Mouse (Mus musculus) heart, postnatal 0 days (tissue): ENCODE measurements around the gene Nup188. TPM values are rescaled to one million over a fixed set of nuclear protein-coding genes. Genes with fewer than 3 reads are reported as not detected.

Experiments
- ATAC-seq: fragments of 200-750 bp; cut with Nextera tagmentation; 2 replicates; pipeline ENCODE4 v1.8.0; 2017; ENCODE audit warnings: low read depth, moderate number of reproducible peaks, moderate library complexity; ENCODE audit not compliant: insufficient read depth
- DNase-seq: peaks from one replicate; pipeline ENCODE4 v3.0.0-alpha.2; 2016; ENCODE audit warnings: low spot score
- H3K27ac ChIP-seq: fragments of 300-500 bp; sonication (generic); 2 replicates; pipeline ENCODE4 v1.5.1; 2014; ENCODE audit warnings: low read depth, mild to moderate bottlenecking
- H3K27me3 ChIP-seq: fragments of 300-500 bp; sonication (generic); 2 replicates; pipeline ENCODE4 v1.6.1; 2014; ENCODE audit warnings: low read length, mixed read lengths; ENCODE audit not compliant: control insufficient read depth, insufficient read depth
- H3K36me3 ChIP-seq: fragments of 300-500 bp; sonication (generic); replicated peaks from 2 replicates; pipeline ENCODE4 v1.6.1; 2014; ENCODE audit warnings: low read length, mixed read lengths; ENCODE audit not compliant: control insufficient read depth, insufficient read depth
- H3K4me1 ChIP-seq: fragments of 300-500 bp; sonication (generic); 2 replicates; pipeline ENCODE4 v1.6.1; 2014; ENCODE audit warnings: antibody characterized with exemption; ENCODE audit not compliant: control insufficient read depth, insufficient read depth
- H3K4me2 ChIP-seq: fragments of 300-500 bp; sonication (generic); 2 replicates; pipeline ENCODE4 v1.6.1; 2014; ENCODE audit warnings: low read depth, mild to moderate bottlenecking, low read length, moderate library complexity
- H3K4me3 ChIP-seq: fragments of 300-500 bp; sonication (generic); 2 replicates; pipeline ENCODE4 v1.5.1; 2014; ENCODE audit warnings: low read depth, low read length
- H3K9ac ChIP-seq: fragments of 300-500 bp; sonication (generic); replicated peaks from 2 replicates; pipeline ENCODE4 v1.6.1; 2014; ENCODE audit warnings: low read depth, low read length, mixed read lengths
- H3K9me3 ChIP-seq: fragments of 300-500 bp; sonication (generic); replicated peaks from 2 replicates; pipeline ENCODE4 v1.6.1; 2016; ENCODE audit warnings: low read length; ENCODE audit not compliant: control insufficient read depth
- CTCF ChIP-seq: IDR thresholded peaks from 2 replicates; pipeline ENCODE4 v1.5.1; 2016; ENCODE audit warnings: antibody characterized with exemption, control low read depth, low read depth
- EP300 ChIP-seq: IDR thresholded peaks from 2 replicates; pipeline ENCODE4 v1.6.1; 2016; ENCODE audit warnings: antibody characterized with exemption, low read depth
- WGBS: fragments of 180-500 bp; shearing (Covaris S2); extraction: QIAGEN DNeasy Blood & Tissue Kit; methylation state at CpG from one replicate; pipeline ENCODE4 v1.1.7; 2014; 5-methylcytosine and 5-hydroxymethylcytosine counted together
- polyA plus RNA-seq: library from polyadenylated mRNA; unstranded; fragments of >200 nt; fragmentation: Nextera tagmentation; extraction: Ambion mirVana; gene quantifications from 2 replicates; pipeline ENCODE4 v1.2.1, GENCODE M21; 2015
- total RNA-seq: library from RNA; depleted of rRNA; stranded (reverse); fragments of >200 nt; gene quantifications from 2 replicates; pipeline ENCODE4 v1.2.3, GENCODE M21; 2014; ENCODE audit warnings: low replicate concordance

The Nup188 gene
- total and polyA plus RNA-seq, 2 experiments from 2014 or later: 10.5 to 24.6 TPM

- H3K4me2 ChIP-seq: no peak overlapping the region
- H3K9me3 ChIP-seq: no peaks in the 10 kb centered on the region
- no peaks in the 10 kb centered on the region for H3K27me3 ChIP-seq
- H3K4me1 ChIP-seq: no peaks in the 10 kb centered on the region
- H3K9ac ChIP-seq: no peak overlapping the region
- ATAC-seq (no peak), DNase-seq (no peak)
- no peak overlapping the region for H3K27ac ChIP-seq
- TF ChIP-seq EP300 (no peak), CTCF (no peak)
- H3K4me3 ChIP-seq: no peak overlapping the region
- peaks cover 90% of the 10 kb centered on the region for H3K36me3 ChIP-seq
- WGBS: 86% methylated on average over 7 of the region's 7 CpGs
Measured at GRCm38 (mm10) chr2:30323111-30323510, 36.9 kb downstream of the Nup188 start.

GRCm38 (mm10) chr2:30325296-30325695 lies 39.1 kb downstream of the Nup188 start:
- Histone ChIP-seq H3K36me3 (peaks cover 93% of the 10 kb centered on the region), H3K9me3 (no peaks in the 10 kb centered on the region), H3K4me1 (no peaks in the 10 kb centered on the region), H3K9ac (no peak overlapping the region), H3K27me3 (no peaks in the 10 kb centered on the region), H3K27ac (no peak overlapping the region), H3K4me3 (no peak overlapping the region), H3K4me2 (no peak overlapping the region)
- TF ChIP-seq CTCF (no peak), EP300 (no peak)
- ATAC-seq (no peak), DNase-seq (no peak)
- 87% methylated on average over 5 of the region's 5 CpGs for WGBS

- Histone ChIP-seq H3K27me3 (no peaks in the 10 kb centered on the region), H3K4me3 (no peak overlapping the region), H3K27ac (no peak overlapping the region), H3K9me3 (no peaks in the 10 kb centered on the region), H3K4me2 (no peak overlapping the region), H3K4me1 (no peaks in the 10 kb centered on the region), H3K36me3 (peaks cover 95% of the 10 kb centered on the region), H3K9ac (no peak overlapping the region)
- TF ChIP-seq CTCF (no peak), EP300 (no peak)
- ATAC-seq (no peak), DNase-seq (no peak)
- 86% methylated on average over 7 of the region's 7 CpGs for WGBS
Measured at GRCm38 (mm10) chr2:30327276-30327675, 41.1 kb downstream of the Nup188 start.

GRCm38 (mm10) chr2:30328791-30329190 lies 42.6 kb downstream of the Nup188 start:
- TF ChIP-seq EP300: no peak
- TF ChIP-seq CTCF: no peak
- no peaks in the 10 kb centered on the region for H3K27me3 ChIP-seq
- ATAC-seq (no peak), DNase-seq (no peak)
- no peak overlapping the region for H3K4me2 ChIP-seq
- H3K9me3 ChIP-seq: no peaks in the 10 kb centered on the region
- H3K4me3 ChIP-seq: no peak overlapping the region
- no peaks in the 10 kb centered on the region for H3K4me1 ChIP-seq
- no peak overlapping the region for H3K9ac ChIP-seq
- H3K27ac ChIP-seq: no peak overlapping the region
- 73% methylated on average over 3 of the region's 3 CpGs for WGBS
- peaks cover 95% of the 10 kb centered on the region for H3K36me3 ChIP-seq

GRCm38 (mm10) chr2:30335324-30335723 lies 49.1 kb downstream of the Nup188 start:
- TF ChIP-seq EP300: no peak
- TF ChIP-seq CTCF: no peak
- H3K36me3 ChIP-seq: peaks cover 88% of the 10 kb centered on the region
- no peak overlapping the region for H3K9ac ChIP-seq
- 98% methylated on average over 2 of the region's 2 CpGs for WGBS
- no peak overlapping the region for H3K4me2 ChIP-seq
- no peaks in the 10 kb centered on the region for H3K27me3 ChIP-seq
- H3K4me3 ChIP-seq: no peak overlapping the region
- DNase-seq: no peak
- no peak for ATAC-seq
- no peaks in the 10 kb centered on the region for H3K4me1 ChIP-seq
- H3K9me3 ChIP-seq: no peaks in the 10 kb centered on the region
- H3K27ac ChIP-seq: no peak overlapping the region

- TF ChIP-seq CTCF (no peak), EP300 (no peak)
- no peak for DNase-seq
- no peak for ATAC-seq
Measured at GRCm38 (mm10) chr2:30336174-30336915, 50.1 kb downstream of the Nup188 start.

More at GRCm38 (mm10) chr2:30336174-30336915, 50.1 kb downstream of the Nup188 start:
- H3K27me3 ChIP-seq: no peaks in the 10 kb centered on the region
- no peak overlapping the region for H3K4me3 ChIP-seq
- H3K4me1 ChIP-seq: no peaks in the 10 kb centered on the region
- WGBS: 81% methylated on average over 16 of the region's 16 CpGs
- peaks cover 86% of the 10 kb centered on the region for H3K36me3 ChIP-seq
- no peaks in the 10 kb centered on the region for H3K9me3 ChIP-seq
- H3K27ac ChIP-seq: no peak overlapping the region
- H3K9ac ChIP-seq: no peak overlapping the region
- H3K4me2 ChIP-seq: no peak overlapping the region
